Mouse (Mus musculus) lung, adult 18-20 months (tissue): ENCODE results near the gene 1700024B05Rik.
"Not testable (repeated sequence)": the region's sequence is repeated elsewhere in the genome, so short reads cannot be mapped to it uniquely, and the experiment has no call there.

Experiments
- DNase-seq, 2 experiments: peaks; one replicate each; pipeline ENCODE4 v3.0.0; 2022; ENCODE audit warnings: mixed read lengths in 2 of 2

The 1700024B05Rik gene

GRCm38 (mm10) chr14:41943695-41944094, at the start of gene 1700024B05Rik:
1700024B05Rik (plus strand) TSS chr14:41943995.
- not testable (repeated sequence) for DNase-seq

DNA sequence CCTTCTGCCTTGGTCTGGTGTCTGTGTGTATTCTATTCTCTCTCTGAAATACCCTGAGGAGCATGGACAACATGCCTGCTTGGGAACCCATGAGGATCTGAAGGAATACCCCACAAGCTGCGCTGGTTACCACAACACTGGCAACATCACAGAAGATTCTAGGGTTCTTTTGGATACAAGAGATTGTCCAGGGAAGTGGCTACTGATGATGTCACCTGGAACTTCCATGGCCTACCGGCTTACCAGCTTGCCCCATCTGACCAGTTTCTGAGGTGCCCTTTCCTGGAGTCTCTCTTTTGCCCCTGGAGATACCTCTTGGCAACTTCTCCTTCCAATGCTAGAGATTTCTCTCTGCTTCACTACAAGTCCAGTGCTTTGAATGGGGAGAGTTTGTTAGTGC, 36.6 kb upstream of the 1700024B05Rik start, which contains the start of gene Gm7980:
Gene Gm7980, minus strand, starts transcription at position 101 of the 400 bp plus-strand sequence.
- DNase-seq = not testable (repeated sequence)

- not testable (repeated sequence) for DNase-seq
Observed at GRCm38 (mm10) chr14:41924649-41925048, 19.1 kb upstream of the 1700024B05Rik start, which contains the start of gene 1700049E17Rik1. 1700049E17Rik1 (plus strand) TSS chr14:41924949.

GRCm38 (mm10) chr14:41964095-41964494, 20.3 kb downstream of the 1700024B05Rik start:
- DNase-seq = not testable (repeated sequence)

GRCm38 (mm10) chr14:41967827-41968226, 24.0 kb downstream of the 1700024B05Rik start, which contains the start of gene Gm6401:
Gm6401 (minus strand) TSS chr14:41967927.
- DNase-seq = not testable (repeated sequence)

DNA sequence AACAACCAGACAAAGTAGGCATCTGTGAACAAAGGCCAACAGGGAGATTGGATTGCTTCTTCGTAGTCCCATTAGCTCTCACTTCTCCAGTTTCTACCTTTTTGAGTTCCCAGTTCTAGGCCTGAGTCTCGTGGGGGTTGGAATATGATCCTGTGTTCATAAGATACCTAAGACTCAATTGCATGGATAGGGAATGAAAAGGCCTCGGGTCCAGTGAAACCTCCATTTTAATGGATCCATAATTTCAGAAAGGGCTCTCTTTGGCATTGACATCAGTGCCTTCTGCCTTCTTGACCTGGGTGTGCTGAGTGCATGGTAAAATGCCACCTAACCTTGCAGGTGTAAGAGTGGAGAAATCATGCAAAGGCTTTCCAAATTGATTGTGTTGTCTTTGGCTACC, 24.8 kb downstream of the 1700024B05Rik start:
- not testable (repeated sequence) for DNase-seq

DNA sequence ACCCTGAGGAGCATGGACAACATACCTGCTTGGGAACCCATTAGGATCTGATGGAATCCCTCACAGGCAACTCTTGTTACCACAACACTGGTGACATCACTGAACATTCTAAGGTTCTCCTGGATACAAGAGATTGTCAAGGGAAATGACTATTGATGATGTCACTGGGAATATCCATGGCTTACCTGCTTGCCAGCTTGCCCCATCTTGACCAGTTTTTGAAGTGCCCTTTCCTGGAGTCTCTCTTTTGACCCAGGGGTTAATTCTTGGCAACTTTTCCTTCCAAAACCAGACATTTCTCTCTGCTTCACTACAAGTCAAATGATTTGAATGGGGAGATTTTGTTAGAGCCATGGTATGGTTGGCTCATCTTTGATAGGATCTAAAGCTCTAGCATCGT, 39.4 kb downstream of the 1700024B05Rik start, which contains the start of gene Gm3543:
Gene Gm3543, minus strand, starts transcription at position 101 of the 400 bp plus-strand sequence.
- not testable (repeated sequence) for DNase-seq
